Mouse (Mus musculus) hindlimb bud, embryonic 11.5 days (tissue): ENCODE results near the gene Lsm7.

Source experiments
- DNase-seq: peaks from one replicate; pipeline ENCODE4 v3.0.0-alpha.2; 2012; ENCODE audit warnings: low read depth, low spot score; ENCODE audit errors: extremely low spot score

The Lsm7 gene

DNA sequence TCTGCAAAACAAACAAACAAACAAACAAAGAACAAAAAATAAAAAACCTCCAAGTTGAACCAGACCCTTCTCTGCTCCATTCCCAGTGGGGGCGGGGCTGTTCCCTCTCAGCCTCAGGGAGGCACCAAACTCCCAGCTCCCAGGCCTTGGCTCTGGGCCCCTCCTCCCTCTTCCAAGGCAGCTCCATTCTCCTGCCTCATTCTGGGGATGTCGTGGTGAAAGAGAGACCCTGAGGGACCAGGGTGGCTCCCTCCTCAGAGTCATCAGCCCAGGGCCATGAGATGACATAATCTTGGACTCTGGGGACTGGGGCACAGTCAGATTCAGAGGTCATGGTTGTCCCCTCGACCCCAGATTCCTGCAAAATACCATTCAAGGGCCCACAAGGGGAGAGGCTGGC is 21.6 kb upstream of the Lsm7 start:
- DNase-seq, result no peak

DNA sequence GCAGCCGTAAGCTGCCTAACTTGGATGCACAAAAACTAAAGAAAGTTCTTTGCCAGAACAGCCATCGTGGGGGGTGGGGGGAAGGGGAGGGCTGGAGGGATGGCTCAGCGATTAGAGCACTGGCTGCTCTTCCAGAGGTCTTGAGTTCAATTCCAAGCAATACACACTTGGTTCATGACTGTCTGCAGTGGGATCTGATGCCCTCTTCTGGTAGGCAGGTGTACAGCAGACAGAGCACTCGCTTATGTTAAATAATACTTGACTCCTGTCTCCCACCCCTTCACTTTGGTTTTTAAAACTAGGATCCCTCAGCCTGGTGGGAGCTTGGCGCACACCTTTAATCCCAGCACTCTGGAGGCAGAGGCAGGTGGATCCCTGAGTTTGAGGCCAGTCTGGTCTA is 21.0 kb upstream of the Lsm7 start:
- peak; percentile 42 for DNase-seq

DNA sequence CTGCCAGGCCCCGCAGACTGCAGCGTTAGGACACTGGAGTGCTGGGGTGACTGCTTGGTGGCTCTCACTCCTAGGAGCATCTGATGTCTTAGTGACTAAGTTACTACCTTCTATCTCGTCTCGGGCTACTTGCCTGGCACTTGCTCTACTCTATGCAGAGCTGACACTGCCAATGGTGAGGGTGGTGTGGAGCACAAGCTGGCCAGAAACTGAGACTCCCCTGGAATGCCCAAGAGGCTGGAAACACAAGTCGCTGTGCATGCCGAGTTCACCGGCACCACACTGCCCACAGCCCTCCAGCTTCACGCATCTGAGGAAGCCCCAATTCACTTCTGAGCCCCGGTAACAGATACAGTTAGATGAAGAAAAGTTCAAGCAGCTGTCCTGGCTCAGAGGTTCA is 19.0 kb upstream of the Lsm7 start:
- DNase-seq, result no peak

DNA sequence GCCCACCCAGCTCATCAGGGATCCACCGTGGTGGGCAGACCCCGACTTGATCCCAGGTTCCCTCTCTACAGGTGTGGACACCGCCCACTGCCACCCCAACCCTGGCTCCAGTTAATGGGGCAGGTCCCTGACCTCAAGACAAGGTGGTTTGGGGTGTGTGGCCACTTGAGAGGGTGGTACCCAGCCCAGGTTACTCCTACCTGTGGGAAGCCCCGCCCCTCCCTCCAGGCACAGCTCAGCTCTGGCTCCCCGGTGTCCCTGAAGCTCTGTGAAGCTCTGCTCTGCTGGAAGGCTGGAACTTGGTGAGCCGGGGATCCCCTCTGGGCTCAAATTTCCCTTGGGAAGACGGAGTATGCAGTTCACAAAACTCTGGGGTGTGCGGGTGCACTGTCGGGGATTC is 16.6 kb upstream of the Lsm7 start, which contains the start of gene Tmprss9:
TSS of gene Tmprss9 (plus strand) at position 268 of the 400 bp plus-strand sequence.
- no peak for DNase-seq

DNA sequence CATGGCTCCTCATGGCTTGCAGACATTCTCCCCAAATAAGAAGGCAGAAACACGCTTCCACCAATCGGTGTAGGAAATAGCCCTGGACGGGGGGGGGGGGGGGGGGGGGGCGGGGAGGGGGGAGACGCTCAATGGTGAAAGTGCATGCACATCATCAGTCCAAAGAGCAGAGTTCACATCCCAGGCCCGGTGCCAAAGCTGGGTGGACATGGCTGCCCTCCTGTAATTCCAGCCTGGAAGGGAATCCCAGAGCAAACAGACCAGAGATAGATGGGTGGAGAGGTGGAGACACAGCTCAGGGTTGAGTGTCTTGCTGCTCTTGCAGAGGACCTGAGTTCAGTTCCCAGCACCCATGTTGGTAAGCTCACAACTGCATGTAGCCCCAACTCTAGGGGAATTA is 16.0 kb upstream of the Lsm7 start:
- DNase-seq, result no peak

DNA sequence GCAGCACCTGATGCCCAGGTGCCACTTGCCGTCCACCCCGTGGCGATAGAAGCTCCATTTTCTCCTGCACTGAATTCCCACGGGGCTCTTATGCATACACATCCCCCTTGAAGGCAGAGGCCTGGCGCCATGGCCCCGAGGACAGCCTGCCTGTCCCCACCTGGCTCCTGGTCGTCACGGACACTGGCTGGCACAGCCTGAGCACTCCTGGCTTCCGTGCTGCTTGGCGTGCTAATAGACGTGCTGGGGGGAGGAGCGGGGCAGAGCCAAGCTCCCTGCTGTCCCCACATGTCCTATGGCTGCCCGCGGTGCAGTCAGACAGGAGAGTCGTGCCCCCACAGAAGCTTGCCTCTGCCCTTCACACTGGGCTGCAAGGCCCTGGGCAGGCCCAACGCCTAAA is 9.4 kb upstream of the Lsm7 start:
- no peak for DNase-seq

DNA sequence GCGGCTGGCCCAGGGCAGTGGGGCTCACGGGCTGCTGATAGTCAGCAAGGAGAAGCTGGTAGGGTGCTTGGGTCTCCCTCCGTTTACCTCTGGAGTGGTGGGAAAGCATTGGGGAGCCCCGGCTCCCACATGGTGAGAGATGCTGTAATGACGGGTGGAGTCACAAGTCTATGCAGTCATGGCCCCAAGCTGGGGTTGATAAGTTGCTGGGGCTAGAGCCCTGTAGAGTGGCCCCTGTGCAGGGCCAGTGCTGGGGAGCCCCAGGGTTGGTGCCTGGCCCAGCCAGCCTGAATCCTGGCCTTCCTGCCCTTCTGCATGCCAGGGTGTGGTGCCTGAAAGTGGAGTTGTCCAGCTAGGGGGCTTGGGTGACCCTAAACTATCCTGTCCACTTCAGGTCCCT is 7.3 kb upstream of the Lsm7 start:
- no peak for DNase-seq

DNA sequence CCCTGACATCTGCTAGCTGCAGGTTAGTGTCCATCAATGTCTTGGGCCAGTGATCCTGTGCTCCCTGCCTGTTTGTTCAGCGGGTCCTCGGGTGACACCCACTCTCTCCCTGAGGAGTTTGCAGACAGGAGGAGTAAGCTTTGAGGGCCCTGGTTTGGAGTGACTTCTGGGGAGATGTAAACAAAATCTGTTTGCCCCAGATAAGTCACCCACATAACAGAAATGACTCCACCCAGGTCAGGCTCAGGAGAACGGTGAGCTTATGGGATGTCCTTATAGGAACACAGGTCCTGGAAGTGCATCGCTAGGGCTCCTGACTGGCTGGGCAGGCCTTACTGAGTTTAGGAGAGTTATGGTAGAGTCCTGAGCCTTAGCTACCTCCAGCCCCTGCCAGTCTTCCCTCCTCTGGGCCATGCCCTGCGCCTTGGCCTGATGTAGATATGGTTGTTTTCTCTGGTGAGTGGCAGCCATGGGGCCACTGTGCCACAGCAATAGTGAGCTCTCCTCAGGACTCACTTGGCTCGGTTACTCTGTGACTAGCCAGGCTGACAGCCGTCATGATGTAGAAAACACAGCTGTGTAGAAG is 3.4 kb upstream of the Lsm7 start:
- no peak for DNase-seq

DNA sequence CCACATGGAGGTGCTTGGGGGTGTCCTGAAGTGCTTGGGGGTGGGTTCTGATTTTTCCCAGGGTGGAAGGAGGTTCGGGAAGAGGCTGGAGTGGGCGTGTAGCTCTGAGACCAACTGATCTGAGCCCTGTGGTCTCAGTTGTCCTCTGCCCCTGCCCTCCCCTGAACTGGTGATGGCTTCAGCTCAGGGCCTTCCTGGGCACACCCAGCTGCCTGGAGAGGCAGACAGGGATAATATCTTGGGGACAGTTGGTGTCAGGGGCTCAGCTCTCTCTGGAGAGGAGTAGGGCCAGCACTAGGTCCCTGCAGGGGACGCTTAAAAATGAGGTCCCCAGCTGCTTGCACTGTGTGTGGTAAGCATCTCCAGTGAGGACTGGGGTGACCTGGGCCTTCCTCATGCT is 2.8 kb upstream of the Lsm7 start:
- DNase-seq, result no peak

DNA sequence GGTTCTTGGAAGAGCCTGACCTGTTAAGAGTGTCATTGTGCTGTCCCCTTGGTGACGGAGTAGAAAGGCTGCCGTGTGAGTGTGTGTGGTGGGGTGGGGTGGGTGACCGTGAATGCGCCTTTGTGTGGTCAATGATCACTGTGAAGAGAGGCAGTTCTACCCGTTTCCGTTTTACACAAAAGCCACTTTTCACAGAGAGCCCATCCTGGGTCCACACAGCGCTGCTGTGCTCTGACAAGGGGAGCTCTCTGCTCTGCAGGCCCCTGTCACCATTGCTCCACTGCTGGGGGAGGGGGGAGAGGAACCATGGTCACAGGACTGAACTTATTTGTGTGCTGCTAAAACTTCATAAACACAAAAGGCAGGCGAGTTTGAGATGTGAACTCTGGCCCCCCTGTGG is 2.4 kb upstream of the Lsm7 start:
- DNase-seq, result no peak

DNA sequence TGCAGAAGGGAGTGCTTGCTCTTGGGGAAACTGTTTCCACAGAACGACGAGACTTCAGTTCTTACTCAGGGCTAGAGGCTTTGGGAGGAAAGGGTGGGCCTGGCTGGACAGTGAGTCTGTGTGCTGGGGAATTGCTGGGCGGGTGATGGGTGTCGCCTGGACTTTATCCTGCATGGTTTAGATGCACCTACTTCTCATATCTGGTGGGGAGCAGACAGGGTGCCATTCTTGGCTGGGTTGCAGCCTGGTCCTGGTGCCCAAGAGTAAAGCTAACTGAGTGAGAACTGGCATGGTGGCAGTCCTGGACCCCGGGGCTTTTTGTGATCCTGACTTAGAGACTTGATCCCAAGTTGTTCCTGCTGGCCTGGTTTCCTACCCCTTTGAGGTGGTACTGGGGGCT is 1.9 kb upstream of the Lsm7 start:
- no peak for DNase-seq

DNA sequence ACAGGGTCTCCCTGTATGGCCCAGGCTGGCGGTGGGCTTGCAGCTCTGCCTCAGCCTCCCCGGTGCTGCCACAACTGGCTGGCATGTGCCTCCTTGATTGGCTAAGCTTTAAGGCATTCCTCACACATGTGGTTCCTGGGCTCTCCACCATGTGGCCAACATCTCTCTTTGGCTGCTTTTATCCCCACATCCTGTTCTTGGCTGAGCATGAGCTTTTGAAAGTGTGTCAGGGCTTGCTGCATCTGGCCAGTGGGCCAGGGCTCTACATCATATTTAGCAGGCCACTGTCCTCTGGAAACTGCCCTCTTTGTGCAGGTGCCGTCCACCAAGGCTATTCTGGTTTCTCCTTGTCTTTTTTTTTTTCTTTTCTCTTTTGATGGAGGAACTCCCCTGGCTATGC is 1.3 kb upstream of the Lsm7 start:
- no peak for DNase-seq

DNA sequence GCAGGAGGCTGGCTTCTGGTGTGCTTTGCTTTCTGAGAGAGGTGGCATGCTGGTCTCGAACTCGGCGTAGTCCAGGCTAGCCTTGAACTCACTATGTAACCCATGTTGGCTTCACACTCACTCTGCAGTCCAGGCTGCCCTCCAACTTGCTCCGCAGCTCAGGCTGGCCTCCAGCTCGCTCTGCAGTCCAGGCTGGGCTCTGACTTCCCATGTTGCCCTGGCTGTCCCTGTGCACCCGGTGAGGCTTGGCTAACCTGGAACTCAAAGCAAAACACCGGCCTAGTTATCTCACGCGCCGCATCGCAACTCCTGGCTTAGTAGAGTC is 702 bp upstream of the Lsm7 start:
- no peak for DNase-seq

DNA sequence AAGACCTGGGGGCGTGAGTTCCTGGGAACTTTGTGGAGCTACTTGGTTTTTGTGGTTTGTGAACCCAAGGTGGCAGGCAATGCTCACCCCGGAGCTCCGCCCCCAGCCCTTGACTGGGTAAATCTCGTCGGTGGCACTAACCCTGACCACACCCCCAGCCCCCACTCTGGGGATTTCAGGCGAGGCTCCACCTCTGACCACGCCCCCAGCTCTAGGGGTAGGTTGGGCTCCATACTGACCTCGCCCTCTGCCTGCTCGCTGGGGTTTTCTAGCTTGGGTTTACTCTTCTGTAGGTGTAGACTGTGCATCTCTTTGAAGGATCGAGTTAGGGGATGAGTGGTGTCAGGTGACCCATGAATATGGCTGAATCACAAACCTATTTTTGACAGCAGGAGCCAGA is 6.4 kb downstream of the Lsm7 start:
- no peak for DNase-seq

DNA sequence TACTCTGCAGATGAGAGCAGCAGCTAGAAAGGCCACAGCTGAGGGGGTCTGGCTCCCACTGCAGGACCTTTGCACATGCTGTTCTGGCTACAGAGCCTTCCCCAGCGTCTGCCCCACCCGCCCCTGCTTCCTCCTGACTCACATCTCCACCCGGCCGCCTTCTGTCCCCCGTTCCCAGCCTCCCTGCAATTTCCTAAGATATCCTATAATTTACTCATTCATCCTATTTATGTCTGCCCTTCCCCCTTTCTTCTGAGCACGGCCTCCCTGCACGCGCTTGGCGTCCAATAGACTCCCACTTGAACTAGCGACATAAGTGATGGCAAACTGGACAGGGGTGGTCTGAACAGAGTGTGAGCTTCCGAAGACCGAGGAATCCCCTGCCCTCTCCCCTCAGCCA is 9.3 kb downstream of the Lsm7 start:
- DNase-seq, result no peak

DNA sequence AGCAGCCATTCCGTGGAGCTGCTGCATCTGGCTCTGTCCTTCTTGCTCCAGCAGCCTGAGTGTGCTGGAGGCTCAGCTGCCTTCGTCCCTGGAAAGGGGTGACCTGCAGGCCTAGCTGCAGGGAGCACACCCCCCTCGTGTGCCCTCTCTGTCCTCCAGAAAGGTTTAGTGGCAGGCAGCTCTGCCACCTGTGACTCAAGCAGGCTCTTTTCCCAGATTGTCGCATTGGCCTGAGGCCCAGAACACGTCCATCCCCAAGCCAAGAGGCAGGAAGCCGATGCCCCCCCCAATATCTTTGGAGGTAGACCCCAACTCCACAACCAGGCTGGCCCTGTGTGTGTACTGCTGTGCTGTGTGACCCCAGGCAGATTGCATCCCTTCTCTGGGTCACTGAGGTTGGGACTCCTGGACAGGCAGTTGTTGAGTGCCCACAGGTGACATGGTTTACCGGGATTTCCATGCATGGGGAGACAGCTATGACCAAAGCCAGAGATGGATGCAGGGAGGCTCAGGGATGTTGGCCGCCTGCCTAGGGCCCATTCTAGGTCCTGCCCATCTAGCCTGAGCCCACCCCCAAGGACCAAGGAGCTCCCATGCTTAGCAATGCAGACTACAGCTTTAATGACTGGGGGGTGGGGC is 9.8 kb downstream of the Lsm7 start:
- DNase-seq, result no peak

DNA sequence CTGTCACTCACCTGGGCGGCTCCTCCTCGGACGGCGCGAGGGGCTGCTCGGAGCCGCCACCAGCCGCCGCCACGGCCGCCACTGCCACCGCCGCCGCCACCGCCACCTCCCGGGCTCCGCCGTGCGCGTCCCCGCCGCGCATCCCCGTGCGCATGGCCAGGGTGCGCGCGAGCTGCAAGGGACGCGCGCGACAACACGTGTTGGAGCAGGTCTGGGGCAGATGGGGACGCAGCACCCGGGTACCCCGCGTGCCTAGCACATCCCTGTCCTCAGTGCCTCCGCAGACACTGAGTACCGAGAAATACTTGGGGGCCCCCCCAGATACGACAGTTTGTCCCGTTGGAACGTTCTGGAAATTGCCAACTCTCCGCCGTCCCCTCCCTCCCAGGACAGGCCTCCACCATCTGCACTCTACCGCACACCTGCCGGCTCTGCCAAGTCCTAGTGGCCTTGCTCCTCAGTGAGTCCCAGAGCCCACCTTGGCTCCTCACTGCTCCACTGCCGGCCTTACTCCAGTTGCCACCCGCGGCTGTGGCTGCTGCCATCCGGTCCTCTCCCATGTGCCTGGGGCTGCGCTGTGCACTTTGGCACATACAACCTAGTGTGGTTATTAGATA is 11.0 kb downstream of the Lsm7 start, which contains the start of gene Lingo3:
TSS of gene Lingo3 (minus strand) at position 109 of the 617 bp plus-strand sequence.
- no peak for DNase-seq

DNA sequence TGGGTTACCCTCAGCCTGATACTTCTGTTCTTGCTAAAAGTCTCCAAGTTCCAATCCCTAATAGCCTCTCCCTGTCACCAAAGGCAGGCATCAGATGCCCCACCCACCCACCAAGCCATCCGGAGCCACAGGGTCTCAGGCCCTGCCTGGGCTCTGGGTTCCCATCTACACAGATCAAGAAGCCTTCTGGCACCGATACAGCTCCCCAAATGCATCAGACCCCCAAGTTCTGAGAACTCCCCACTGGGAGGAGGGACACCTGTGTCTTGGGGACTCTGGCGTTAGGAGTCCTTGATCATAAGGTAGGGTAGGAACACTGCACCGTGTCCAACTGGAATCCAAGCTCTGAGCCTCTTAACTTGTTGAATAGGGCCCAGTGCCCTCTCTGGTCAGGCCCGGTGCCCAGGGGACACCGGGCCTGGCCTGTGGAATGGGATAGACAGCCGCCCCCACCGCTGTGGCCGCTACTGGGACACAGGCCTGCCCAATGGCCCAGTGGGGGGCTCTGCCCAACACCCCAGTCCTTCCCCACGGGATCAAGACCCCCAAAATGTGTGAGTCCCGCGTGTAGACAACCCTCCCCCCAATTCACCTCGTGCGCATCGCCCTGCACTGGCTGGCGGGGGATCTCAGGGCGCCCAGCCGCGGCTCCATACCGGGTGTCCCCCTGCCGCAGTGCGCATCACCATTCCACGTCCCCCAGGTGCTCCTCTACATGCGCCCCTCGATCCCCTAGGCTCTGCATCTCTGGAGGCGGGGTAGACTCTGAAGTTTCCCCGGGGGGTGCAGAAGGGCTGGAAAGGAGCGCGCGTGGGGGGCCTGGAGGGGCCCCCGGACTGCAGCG is 11.7 kb downstream of the Lsm7 start:
- DNase-seq, result no peak

DNA sequence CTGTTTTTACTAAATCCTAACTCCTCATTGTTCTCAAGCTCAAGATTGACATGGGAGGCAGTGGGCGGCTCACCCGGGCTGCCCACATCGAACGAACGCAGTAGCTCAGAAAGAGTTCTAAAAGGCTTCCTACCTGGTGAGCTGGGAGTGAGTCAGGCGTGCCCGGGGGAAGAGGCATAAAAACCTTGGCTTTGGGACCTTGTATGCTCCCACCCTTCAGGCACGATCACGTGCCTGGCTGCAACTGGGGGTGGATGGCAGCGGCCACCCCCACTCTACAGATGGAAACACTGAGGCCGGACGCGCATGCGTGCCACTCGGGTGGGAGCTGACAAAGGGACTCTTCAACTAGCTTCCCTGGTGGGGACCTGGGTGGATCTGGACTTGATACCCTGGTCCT is 12.7 kb downstream of the Lsm7 start:
- DNase-seq, result no peak

DNA sequence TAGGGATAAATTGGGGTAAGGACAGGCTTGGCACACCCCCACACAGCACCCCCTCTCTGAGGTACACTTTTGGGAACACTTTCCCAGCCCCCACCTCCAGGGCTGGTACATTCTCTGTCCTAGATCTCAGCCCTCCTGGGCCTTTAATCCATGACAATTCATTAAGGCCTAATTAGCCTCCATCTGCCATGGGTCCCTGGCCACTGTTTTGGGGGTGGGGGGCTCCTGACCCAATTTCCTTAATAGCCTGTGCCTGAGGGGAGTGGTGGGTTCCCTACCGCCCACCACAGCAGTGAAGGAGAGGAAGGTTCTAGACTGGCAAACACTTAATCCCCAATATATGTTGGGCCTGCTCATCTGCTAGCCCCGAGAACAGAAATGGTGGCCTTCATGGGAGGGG is 13.3 kb downstream of the Lsm7 start:
- DNase-seq, result no peak

DNA sequence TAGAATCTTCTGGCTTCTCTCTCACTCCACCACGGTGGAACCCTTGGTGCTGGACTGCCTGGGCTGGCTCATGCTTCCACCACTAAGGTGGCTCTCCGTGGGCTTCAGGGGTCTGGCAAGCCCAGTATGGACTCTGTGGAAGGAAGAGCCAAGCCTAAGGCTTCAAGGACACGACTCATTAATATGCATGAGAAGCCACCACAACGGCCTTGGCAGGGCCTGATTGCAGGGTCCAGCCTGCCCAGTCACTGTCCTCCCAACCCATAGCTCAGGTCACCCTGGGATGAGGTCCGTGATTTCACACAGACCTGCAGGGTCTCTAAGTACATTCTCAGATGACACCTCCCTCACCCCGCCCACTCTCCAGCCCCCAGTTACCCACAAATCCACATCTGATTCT is 15.2 kb downstream of the Lsm7 start:
- DNase-seq, result no peak

DNA sequence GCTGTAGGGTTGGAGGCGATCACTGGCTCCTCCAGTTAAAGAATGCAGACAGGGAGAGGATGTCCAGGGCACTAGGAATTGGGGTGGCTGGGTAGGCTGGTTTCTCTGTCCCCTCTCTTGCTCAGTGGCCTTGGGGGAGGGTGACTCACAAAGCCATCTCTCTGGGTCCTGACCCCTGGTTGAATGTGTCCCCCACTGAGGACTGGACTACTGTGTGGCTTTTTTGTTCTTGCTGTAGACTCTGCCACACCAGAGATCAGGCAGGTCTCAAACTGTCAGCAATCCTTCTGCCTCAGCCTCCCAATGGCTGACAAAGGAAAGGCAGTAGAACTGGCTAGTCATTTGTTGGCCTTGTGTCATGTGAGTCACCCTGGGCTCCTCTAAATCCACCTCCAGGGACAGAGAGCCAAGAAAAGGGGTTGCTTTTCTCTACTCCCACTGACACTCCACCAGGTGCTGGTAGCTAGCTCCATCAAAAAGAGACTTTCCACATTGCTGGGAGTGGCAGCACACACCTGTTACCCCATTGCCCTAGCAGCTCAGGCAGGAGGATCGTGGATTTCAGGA is 16.6 kb downstream of the Lsm7 start:
- DNase-seq, result no peak
